Mouse (Mus musculus) urinary bladder, postnatal 4 days (tissue): Measurements from ENCODE around the gene Dgki.
"Not testable (repeated sequence)": the region's sequence is repeated elsewhere in the genome, so short reads cannot be mapped to it uniquely, and the experiment has no call there.

Experiments
- DNase-seq, 2 experiments: peaks; one replicate each; pipeline ENCODE4 v3.0.0; 2021 to 2022; ENCODE audit warnings: low spot score in 2 of 2

The Dgki gene

GRCm38 (mm10) chr6:37150038-37150437 is 149.9 kb downstream of the Dgki start:
- no peak for DNase-seq

GRCm38 (mm10) chr6:37149196-37149595 is 150.8 kb downstream of the Dgki start:
- DNase-seq = no peak

GRCm38 (mm10) chr6:37147431-37148022 is 152.5 kb downstream of the Dgki start:
- DNase-seq = no peak

- DNase-seq = no peak
Measured at GRCm38 (mm10) chr6:37143867-37144163, 156.2 kb downstream of the Dgki start.

GRCm38 (mm10) chr6:37142991-37143866 is 156.8 kb downstream of the Dgki start:
- no peak for DNase-seq

GRCm38 (mm10) chr6:37138816-37139215 is 161.2 kb downstream of the Dgki start:
- DNase-seq = no peak

GRCm38 (mm10) chr6:37131257-37131656 is 168.7 kb downstream of the Dgki start:
- DNase-seq = no peak

GRCm38 (mm10) chr6:37120417-37121154 is 179.4 kb downstream of the Dgki start:
- no peak for DNase-seq

- DNase-seq = no peak
Measured at GRCm38 (mm10) chr6:37119205-37119604, 180.8 kb downstream of the Dgki start.

- DNase-seq = no peak
Measured at GRCm38 (mm10) chr6:37113048-37113447, 186.9 kb downstream of the Dgki start.

- not testable (repeated sequence) for DNase-seq
Measured at GRCm38 (mm10) chr6:37106236-37106635, 193.7 kb downstream of the Dgki start.

GRCm38 (mm10) chr6:37100413-37100812 is 199.6 kb downstream of the Dgki start:
- no peak for DNase-seq

GRCm38 (mm10) chr6:37097356-37098155 is 202.4 kb downstream of the Dgki start:
- peak; percentile 62 to 91 for DNase-seq

GRCm38 (mm10) chr6:37096840-37097305 is 203.1 kb downstream of the Dgki start:
- no peak for DNase-seq

GRCm38 (mm10) chr6:37089148-37090111 is 210.6 kb downstream of the Dgki start:
- DNase-seq = no peak

GRCm38 (mm10) chr6:37082990-37083389 is 217.0 kb downstream of the Dgki start:
- DNase-seq = no peak

GRCm38 (mm10) chr6:37072401-37073016 is 227.5 kb downstream of the Dgki start:
- DNase-seq = no peak

- no peak for DNase-seq
Measured at GRCm38 (mm10) chr6:37069836-37070600, 230.0 kb downstream of the Dgki start.

GRCm38 (mm10) chr6:37068737-37069136 is 231.2 kb downstream of the Dgki start:
- no peak for DNase-seq
